Mouse (Mus musculus): ENCODE measurements around the gene Txn1. TPM values are rescaled to one million over a fixed set of nuclear protein-coding genes. Genes with fewer than 3 reads are reported as not detected.

Gene Txn1
- polyA plus RNA-seq, 2 experiments from 2014 or later, result 170 to 200 TPM

DNA sequence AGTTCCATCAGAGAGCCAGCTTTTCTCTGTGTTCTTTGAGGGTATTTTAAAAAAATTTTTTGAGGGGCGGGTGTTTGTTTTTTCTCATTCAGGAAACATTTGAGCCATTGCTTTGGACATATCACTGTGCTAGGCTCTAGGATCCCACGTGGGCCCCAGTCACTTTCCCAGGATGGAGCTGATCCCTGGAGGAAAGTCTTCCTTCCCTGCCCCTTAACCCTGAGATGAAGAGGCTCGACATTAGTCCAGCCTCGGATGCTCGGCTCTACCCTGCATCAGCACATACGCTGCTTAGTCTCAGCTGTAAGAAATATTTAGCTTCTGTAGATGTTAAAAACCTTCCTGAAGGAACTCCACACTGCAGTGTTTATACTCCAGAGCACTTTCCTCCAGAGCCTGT is 60.3 kb downstream of the Txn1 start:
- no peak for ATAC-seq

- ATAC-seq, result no peak
Observed at GRCm38 (mm10) chr4:57895140-57895539, 61.1 kb downstream of the Txn1 start.

Other genes with a start within 250 kb of the Txn1 start
- 1 to 10 TPM; 3.5 to 5.0 TPM for gene Akap2, start 238.8 kb downstream of the Txn1 start, polyA plus RNA-seq (2017; shearing (Covaris generic))
- 10 to 100 TPM; 14.3 to 17.3 TPM for gene D630039A03Rik, start 40.1 kb downstream of the Txn1 start, polyA plus RNA-seq (2017; shearing (Covaris generic))
- gene Txndc8, start 52.7 kb upstream of the Txn1 start, polyA plus RNA-seq (2017; shearing (Covaris generic)), result not detected

All from activated CD4-positive, CD25-positive, alpha-beta regulatory T cell, adult 4 months (primary cell).